Mouse (Mus musculus) bone marrow macrophage, adult 2 months (primary cell): ENCODE data around the gene Cyb561. TPM values are rescaled to one million over a fixed set of nuclear protein-coding genes. Genes with fewer than 3 reads are reported as not detected.

Experiments
- H3K27ac ChIP-seq: 2 replicates; pipeline ENCODE4 v1.5.1; 2012; ENCODE audit warnings: low read depth, low read length; ENCODE audit not compliant: insufficient read depth
- H3K4me1 ChIP-seq: 2 replicates; pipeline ENCODE4 v1.6.1; 2012; ENCODE audit warnings: low read length; ENCODE audit not compliant: control insufficient read depth, insufficient read depth
- H3K4me3 ChIP-seq: 2 replicates; pipeline ENCODE4 v1.5.1; 2012; ENCODE audit warnings: mild to moderate bottlenecking, low read length, moderate library complexity; ENCODE audit not compliant: insufficient read depth
- CTCF ChIP-seq: IDR thresholded peaks from 2 replicates; pipeline ENCODE4 v1.5.1; 2012; ENCODE audit warnings: low read depth, mild to moderate bottlenecking, low read length, moderate library complexity
- POLR2A ChIP-seq: IDR thresholded peaks from 2 replicates; pipeline ENCODE4 v1.6.1; 2012; ENCODE audit warnings: mild to moderate bottlenecking, low read depth, low read length, borderline replicate concordance
- polyA plus RNA-seq: library from polyadenylated mRNA; stranded (reverse); fragments of >200 nt; gene quantifications from 2 replicates; pipeline ENCODE4 v1.2.4, GENCODE M21; 2012; ENCODE audit not compliant: missing spikeins, insufficient read depth, insufficient read length

Cyb561 gene
- polyA plus RNA-seq: not detected in 2 replicates

DNA sequence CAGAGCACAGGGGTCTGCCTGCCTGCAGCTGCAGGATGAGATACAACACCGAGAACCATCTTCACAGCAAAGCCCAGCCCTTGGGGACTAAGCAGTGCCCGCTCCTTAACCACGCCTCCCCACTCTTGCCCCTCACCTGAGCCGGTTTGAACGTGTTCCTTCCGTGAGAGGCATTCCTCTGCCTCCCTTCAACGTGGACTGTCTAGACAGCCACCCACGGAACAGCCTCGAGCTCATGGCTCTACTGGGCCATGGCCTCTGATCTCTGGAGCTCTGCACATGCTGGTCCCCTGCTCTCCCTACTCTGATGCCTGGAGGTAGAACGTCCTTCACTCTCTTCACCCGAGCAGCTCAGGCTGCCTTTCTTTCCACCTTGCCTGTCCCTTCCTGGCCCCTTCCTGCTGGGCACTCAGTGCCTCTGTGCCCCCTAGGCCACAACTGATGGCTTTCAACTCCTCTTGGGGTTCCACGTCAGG, at the start of gene Cyb561:
Cyb561 (minus strand) TSS at position 426 of the 476 bp plus-strand sequence.
- TF ChIP-seq POLR2A: no peak
- Histone ChIP-seq H3K4me3 (no peak within 1 kb of the TSS), H3K4me1 (peaks cover 22% of the 10 kb centered on the region), H3K27ac (peak within 1 kb of the TSS; percentile 38)

DNA sequence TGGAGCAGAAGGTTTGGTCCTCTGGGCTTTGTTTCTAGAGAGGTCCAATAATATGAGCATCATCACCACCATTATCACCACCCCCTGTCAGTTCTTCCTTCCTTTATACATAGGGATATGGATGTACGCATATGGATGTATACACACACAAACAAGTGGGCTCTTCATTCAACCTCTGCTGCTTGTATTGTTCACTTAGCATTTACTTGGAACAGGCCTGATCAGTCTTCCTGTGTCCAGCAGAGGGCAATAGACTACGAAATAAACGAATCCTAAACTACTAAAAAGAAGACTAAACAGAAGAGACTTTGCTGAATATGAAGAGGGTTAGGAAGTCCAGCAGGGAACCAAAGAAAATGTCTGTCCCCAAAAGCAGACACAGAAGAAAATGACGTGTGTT, 48.6 kb upstream of the Cyb561 start:
- TF ChIP-seq POLR2A: no peak
- no peak for TF ChIP-seq CTCF
- Histone ChIP-seq H3K4me1 (no peaks in the 10 kb centered on the region), H3K27ac (no peak overlapping the region), H3K4me3 (no peak overlapping the region)

DNA sequence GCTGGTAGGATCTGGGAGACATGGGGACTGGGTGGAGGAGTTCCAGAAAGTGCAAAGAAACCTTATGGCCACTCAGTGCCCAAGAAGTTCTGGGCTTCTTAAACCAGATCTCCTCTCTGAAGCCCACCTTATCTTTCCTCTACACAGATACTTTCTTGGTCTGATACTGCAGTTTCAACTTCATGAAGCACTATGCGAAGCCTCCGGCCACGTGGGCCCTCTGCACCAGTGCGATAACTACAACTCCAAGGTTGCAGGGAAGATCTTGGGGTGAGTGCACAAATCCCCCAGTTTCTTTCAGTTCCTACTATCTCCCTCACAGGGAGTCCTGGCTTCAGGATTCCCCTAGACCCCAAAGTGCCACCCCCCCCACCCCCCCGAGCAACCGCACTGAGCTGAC, 46.9 kb upstream of the Cyb561 start:
- Histone ChIP-seq H3K4me1 (no peaks in the 10 kb centered on the region), H3K27ac (no peak overlapping the region), H3K4me3 (no peak overlapping the region)
- no peak for TF ChIP-seq POLR2A
- no peak for TF ChIP-seq CTCF

DNA sequence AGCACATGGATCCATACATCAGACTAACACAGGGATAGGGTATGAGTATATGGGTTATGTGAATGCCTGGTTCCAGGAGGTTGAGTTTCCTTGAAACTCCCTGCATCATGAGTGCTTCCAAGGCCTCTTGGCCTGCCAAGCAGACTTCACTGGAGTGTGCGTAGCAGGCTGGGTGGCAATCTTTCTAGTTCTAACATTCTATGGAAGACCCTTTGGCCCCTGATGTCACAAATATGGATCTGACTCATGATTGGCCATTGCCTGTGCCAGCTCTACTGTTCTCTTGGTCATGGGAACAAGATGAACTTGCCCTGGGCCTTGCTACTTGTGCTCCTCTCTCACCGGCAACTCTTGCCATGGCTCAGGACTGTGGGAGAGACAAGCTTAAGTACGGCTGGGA, 41.2 kb upstream of the Cyb561 start, which contains the start of gene Ace3:
Ace3 (plus strand) TSS at position 301 of the 400 bp plus-strand sequence.
- no peak for TF ChIP-seq CTCF
- TF ChIP-seq POLR2A: no peak
- no peak within 1 kb of the TSS for H3K27ac ChIP-seq
- no peak within 1 kb of the TSS for H3K4me3 ChIP-seq
- peaks cover 6% of the 10 kb centered on the region for H3K4me1 ChIP-seq

DNA sequence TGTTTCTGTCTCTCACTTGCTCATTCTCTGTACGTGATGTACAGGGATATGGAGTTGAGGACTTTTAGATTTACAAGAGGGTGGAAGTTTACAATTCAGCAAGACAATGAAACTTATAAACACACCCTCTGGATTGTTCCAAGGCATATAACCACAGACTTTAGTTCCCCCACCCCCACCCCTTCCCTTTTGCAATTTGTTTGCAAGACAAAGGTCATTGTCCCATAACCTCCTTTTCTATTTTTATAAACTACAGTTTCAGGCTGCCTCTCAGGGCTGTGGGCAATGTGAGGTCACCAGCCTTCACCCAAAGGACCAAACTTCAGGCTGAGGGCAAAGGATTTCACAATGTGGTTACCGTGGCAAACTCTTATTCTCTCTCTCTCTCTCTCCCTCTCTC, 37.1 kb upstream of the Cyb561 start:
- Histone ChIP-seq H3K4me3 (no peak overlapping the region), H3K27ac (no peak overlapping the region), H3K4me1 (peaks cover 6% of the 10 kb centered on the region)
- TF ChIP-seq CTCF (no peak), POLR2A (no peak)

DNA sequence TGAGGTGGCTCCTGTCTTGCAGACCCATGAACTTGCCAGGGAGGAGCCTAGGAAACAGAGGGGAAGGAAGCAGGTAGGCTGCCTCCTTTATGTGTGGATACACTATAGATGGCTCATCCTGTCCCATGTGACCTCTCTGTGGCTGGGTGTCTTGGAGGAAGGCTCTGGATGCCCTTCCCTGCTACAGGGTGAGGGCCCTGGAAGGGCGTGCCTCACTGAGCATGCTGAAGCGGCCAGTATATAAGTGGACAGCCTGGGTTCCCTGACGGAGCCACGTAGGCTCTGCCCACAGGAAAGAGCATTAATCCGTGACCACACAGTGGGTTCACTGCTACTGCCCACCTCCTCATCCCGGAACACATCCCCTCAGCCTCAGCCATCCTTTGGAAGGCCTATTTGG, 36.3 kb upstream of the Cyb561 start:
- no peak overlapping the region for H3K4me3 ChIP-seq
- peaks cover 6% of the 10 kb centered on the region for H3K4me1 ChIP-seq
- no peak overlapping the region for H3K27ac ChIP-seq
- no peak for TF ChIP-seq POLR2A
- TF ChIP-seq CTCF: no peak

DNA sequence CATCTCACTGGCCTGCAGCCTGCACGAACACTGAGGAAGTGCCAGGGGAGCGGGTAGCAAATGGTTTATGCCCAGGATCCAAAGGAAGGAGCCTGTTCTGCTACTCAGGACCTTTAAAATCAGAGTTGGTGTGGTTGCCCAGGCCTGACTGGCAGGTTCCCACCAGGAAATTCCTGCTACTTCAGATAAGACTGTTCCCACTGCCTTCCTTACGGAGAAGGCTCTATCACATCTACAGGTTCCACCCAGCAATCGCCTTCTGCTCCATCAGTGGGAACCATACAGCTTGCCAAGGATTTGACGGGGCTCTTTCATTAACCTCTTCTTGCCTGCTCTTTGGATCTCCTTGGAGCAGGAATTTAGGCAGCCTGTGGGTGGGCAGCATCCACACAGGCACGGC, 34.3 kb upstream of the Cyb561 start:
- H3K4me3 ChIP-seq: no peak overlapping the region
- H3K4me1 ChIP-seq: peaks cover 6% of the 10 kb centered on the region
- TF ChIP-seq POLR2A: no peak
- no peak for TF ChIP-seq CTCF
- no peak overlapping the region for H3K27ac ChIP-seq

DNA sequence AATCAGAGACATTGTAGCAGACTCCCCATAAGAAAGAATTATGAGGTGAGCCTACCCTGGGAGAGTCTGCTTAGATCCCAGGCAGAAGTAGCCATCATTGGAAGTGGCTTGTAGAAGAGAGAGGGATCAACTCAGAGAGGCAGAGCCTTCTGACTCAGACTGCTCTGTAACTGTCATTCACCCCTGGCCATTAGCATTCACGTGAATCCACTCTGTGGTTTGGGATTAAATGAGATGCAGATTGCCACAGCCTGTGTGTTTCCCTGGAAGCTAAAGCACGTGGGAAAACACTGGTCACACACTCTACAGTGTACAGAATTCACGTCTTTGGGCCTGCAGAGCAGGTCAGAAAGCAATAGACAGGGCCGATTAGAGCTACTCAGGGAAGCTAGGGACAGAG, 31.3 kb upstream of the Cyb561 start:
- Histone ChIP-seq H3K4me1 (no peaks in the 10 kb centered on the region), H3K4me3 (no peak overlapping the region), H3K27ac (no peak overlapping the region)
- no peak for TF ChIP-seq POLR2A
- TF ChIP-seq CTCF: no peak

DNA sequence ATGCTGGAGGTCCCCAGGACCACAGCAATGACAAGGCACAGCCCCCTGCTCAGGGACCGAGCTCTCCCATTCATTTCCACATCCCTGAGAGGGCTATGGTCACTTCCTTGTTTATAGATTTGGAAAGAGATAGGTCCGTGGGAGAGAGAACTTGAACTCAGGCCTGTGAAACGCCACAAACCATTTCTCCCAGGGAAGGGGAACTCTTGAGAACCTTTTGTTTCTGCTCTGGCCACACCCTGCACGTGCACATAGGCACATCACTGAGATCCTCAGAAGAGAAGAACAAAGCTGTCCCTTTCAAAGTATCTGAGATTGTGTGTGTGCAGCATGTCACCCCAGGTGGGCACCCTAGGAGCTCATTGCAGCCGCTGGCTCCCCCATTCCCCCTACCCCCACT, 25.5 kb upstream of the Cyb561 start:
- Histone ChIP-seq H3K27ac (no peak overlapping the region), H3K4me3 (no peak overlapping the region), H3K4me1 (peaks cover 9% of the 10 kb centered on the region)
- no peak for TF ChIP-seq POLR2A
- no peak for TF ChIP-seq CTCF

DNA sequence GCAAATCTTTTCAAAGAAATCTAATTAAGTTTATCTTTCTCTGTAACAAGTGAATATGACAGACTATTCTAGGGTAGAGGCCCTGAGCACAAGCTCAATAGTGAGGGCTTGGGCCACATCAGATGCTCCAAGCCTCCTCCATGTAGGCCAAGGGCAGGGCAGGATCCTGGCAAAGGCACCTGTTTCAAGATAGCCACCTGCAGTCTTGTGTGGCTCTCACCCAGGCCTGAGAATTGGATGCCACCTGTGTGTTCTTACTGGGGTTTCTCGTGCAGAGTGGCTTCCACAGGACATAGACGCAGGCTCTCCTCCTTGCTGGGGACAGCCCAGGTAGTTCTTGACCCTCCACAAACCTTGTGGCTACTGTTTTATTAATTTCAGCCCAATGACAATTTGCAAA, 25.1 kb upstream of the Cyb561 start:
- no peak for TF ChIP-seq POLR2A
- TF ChIP-seq CTCF: no peak
- Histone ChIP-seq H3K4me1 (peaks cover 9% of the 10 kb centered on the region), H3K27ac (no peak overlapping the region), H3K4me3 (no peak overlapping the region)

DNA sequence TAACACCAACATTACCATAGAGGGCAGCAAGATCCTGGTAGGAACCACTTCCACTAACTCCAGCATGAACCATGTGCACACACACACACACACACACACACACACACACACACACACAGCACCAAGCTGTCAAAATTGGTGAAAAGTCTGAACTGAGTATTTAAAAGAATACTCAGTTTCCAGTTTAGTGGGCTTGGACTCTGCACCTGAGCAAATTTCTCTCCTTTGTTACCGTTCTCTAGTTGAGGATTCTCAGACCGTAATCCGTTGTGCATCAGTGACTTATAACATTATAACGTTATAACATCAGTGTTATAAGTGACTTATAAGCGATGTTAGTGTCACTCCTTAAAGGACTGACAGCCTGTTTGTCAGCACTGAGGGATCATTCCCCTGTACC, 22.5 kb upstream of the Cyb561 start:
- Histone ChIP-seq H3K4me3 (no peak overlapping the region), H3K27ac (no peak overlapping the region), H3K4me1 (peaks cover 9% of the 10 kb centered on the region)
- TF ChIP-seq POLR2A (no peak), CTCF (no peak)

DNA sequence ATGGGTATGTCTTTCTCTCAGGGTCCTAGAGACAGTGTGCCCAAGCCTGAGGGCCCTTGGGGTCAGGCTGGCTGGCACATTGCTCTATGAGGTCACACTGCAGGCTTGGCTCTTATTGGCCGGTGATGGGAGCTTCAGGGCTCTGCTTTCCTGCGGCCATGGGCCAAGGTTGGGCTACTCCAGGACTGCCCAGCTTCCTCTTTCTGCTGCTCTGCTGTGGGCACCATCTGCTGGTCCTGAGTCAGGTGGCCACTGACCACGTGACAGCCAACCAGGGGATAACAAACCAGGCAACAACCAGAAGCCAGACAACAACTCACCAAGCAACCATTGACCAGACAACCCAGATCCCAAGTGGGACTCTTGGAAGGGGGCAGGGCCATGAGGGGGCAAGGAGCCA, 21.9 kb upstream of the Cyb561 start:
- H3K4me1 ChIP-seq: peaks cover 9% of the 10 kb centered on the region
- no peak overlapping the region for H3K27ac ChIP-seq
- TF ChIP-seq CTCF (no peak), POLR2A (no peak)
- H3K4me3 ChIP-seq: no peak overlapping the region
